Mouse (Mus musculus) liver, adult 2 months (tissue): ENCODE data around the gene Gm10382.

Experiments used
- CTCF ChIP-seq: fragments of 200-500 bp; IDR thresholded peaks from 2 replicates; pipeline ENCODE4 v1.5.1; 2011; ENCODE audit warnings: low read depth, low read length, control low read depth
- POLR2A ChIP-seq: fragments of 200-500 bp; IDR thresholded peaks from 2 replicates; pipeline ENCODE4 v1.6.1; 2011; ENCODE audit warnings: low read length, control low read depth; ENCODE audit not compliant: insufficient read depth; ENCODE audit errors: extremely low read depth

- TF ChIP-seq POLR2A, result no peak
- no peak for TF ChIP-seq CTCF
Measured at GRCm38 (mm10) chr5:125395008-125395407, 5.9 kb downstream of the Gm10382 start.
